Mouse (Mus musculus): ENCODE results near the gene Mitf.

DNA sequence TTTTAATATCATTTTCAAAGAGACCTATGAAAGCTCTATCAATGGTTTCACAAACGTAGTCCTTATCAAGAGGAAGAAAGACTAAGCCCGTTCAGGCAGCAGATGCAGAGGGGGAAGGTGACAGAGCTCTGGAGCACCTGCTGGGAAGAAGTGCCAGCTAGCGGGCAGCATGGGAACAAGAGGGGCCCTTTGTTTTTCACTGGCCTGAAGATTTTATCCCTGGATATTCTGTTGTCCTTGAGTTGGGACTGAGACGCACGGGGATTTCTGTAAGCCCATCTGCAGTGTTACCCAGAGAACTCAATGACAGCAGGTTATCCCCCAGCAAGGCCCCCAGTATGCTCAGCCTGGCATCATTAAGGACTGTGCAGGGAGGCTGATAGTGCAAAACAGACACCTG is 258.1 kb downstream of the Mitf start:
- TF ChIP-seq CTCF (IDR thresholded peaks at IDR 0.05; ENCODE audit: low read depth): no peak
- no peak for TF ChIP-seq EP300 (IDR thresholded peaks at IDR 0.05; ENCODE audit: low read depth)
